Mouse (Mus musculus) kidney, adult 2 months (tissue): ENCODE measurements at regions not wholly inside any gene's neighbourhood (a gene's known extent, or its start where the extent isn't known, plus 50 kb on each side); places are given as distances from the start of the nearest gene placed in this dataset.

Experiments
- CTCF ChIP-seq: fragments of 200-500 bp; conservative IDR thresholded peaks from 2 replicates; pipeline ENCODE4 v1.5.1; 2011; ENCODE audit warnings: low read depth, mild to moderate bottlenecking, control low read depth, low read length, moderate library complexity, mixed read lengths; ENCODE audit not compliant: insufficient read depth, insufficient read length
- POLR2A ChIP-seq: fragments of 200-500 bp; IDR thresholded peaks from one replicate; pipeline ENCODE4 v1.6.1; 2011; ENCODE audit warnings: low read depth, low read length, control low read depth

GRCm38 (mm10) chr1:50806821-50807220 is 93.6 kb upstream of the Tmeff2 start:
- TF ChIP-seq POLR2A: no peak
- no peak for TF ChIP-seq CTCF
